Mouse (Mus musculus) left cerebral cortex, adult 11 months (tissue): Measurements from ENCODE around the gene Apol9b.

ENCODE experiments used
- DNase-seq: peaks from one replicate; pipeline ENCODE4 v3.0.0; 2022; ENCODE audit warnings: low spot score

Gene Apol9b

DNA sequence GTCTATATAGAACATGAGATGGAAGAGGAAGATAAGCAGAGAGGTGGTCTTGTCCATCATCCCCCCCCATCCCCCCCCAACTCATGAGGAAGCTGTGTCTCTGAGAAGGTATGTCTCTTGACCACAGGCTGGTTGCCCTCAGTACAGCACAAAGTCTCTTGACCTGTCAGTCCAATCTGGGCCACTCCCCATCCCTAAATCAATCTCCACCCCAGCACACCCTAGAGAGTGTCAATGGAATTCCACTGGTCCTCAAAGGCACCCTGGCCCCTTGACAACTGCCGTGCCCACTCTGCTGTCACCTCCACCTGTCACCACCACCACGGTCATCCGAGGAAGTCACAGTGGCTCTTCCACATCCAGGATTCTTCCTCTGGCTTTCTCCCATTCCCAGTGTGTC lies 19.6 kb downstream of the Apol9b start:
- DNase-seq: no peak

DNA sequence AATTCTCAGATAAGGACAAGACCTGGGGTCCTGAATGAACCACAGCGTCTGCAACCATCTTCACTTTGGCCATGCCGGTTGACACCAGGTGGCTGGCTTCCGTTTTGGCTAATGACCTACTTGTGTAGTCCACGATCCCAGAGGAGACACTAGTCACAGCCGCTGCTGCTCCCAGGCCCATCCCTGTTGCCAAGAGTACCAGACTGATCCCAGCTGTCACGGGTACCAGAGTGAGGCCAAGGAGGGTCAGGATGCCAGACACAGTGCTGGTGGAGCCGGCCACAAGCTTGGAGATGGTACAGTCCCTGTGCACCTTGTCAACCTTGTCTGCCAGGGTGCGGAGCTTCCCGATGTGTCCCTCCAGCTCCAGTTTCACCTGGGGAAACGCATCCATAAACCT lies 20.9 kb downstream of the Apol9b start:
- DNase-seq: no peak

DNA sequence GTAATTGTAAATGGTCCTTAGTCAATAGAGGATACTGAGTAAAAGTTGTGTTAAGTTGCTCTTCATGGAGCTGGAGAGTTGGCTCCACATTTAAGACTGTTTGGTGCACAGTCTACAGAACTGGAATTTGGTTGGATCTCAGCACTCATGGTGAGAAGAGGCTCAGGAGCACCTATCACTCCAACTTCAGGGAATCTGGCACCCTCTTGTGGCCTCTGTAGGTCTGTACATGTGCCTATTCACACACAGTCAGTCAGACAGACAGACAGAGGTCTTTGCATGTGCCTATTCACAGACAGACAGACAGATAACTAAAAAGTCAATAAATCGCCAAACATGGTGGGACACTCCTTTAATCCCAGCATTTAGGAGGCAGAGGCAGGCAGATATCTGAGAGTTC lies 21.6 kb downstream of the Apol9b start:
- DNase-seq: no peak

DNA sequence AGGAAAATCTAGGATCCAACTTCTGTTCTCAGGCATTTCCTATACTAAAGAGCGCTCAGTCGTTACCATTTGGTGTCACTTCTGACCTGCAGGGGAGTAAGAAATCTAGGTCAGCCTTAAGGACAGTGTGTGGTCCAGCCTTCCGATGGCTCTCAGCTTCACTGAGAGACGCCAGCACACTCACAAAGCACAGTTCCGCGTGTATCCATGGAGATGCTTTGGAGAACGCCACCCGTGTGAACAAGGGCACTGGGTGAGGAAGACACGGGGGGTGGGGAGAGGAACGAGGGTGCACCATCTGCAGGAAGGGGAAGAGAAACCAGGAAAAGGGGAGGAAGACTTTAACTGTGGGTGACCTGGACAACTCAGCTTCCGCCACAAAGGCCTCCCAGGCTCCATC lies 23.6 kb downstream of the Apol9b start:
- DNase-seq: no peak

DNA sequence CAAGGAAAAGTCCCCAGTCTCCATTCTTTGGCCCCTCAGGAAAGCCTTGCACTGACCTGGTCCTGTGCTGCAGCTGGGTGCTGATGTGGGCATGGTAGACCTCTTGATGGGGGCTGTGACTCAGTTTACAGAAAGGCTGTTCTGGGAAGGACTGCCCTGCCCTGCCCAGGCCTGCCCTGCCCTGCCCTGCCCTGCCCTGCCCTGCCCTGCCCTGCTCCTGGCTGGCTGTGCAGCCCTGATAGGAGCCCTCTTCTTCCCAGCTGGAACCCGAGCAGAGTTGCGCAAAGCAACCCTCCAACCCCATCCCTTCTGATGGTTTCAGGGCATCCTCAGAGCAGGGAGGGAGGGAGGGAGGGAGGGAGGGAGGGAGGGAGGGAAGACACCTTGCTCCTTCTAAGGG lies 26.3 kb downstream of the Apol9b start:
- no peak for DNase-seq

DNA sequence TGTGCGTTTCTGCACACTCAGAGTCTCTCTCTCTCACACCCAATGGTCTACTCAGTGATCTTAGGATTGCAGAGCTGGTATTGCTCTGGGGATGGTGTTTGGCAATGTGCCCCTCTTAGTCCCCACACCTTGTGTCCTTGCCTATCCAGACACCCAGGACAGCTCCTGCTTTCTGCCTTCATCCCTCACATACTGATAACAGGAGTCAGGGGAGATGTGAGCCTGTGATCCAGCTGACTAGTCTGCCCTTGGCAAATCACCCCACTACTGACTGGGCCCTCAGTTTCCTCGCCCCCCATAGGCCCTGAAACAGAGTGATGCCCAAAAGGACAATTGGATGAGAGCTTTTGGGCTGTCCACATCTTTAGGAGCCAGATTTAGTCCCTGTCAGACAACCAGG lies 27.2 kb downstream of the Apol9b start:
- DNase-seq: no peak

DNA sequence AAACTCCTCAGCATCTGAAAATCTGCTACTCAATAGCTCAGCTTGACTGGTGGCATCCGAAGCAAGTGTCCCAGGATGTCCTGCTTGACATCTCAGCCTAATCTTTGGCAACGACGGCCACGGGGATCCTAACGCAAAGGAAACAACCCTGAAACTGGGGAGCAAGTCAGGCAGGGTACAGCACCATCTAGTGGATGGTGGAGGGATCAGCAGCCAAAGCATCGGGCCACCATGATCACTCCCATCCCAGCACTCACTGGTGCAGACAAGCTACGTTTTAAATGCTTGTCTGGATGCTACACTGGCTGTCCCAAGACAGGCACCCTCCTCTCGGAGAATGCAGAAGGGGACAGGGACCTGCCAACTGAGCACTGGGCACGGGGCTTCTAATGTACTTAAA lies 28.0 kb downstream of the Apol9b start, which contains the start of gene Apol8:
TSS of gene Apol8 (minus strand) at position 156 of the 400 bp plus-strand sequence.
- peak; percentile 56 for DNase-seq

DNA sequence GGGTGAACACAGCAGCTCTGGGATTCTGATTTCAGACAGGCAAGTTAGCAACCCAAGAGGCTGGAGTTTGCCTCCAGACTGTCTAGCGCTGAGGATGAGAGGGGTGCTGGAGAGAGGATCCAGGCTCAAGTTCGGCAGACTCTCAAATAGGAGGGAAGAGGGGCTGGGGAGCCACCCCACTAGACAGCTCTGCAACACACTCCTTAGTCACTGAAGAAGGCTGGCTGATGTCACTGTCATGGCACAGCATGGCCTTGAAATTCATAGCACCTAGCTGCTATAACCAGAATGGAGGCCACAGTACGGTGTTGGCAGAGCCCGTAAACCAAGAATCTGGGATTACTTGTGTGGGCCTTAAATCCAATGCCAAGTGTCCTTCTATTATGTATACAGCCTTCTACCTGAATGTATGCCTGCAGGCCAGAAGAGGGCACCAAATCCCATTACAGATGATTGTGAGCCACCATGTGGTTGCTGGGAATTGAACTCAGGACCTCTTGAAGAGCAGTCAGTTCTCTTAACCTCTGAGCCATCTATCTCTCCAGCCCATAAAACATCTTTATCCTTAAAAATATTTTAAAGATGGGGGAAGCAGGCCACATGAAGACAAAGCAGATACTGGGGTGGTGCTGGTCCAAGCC lies 28.9 kb downstream of the Apol9b start:
- DNase-seq: no peak

DNA sequence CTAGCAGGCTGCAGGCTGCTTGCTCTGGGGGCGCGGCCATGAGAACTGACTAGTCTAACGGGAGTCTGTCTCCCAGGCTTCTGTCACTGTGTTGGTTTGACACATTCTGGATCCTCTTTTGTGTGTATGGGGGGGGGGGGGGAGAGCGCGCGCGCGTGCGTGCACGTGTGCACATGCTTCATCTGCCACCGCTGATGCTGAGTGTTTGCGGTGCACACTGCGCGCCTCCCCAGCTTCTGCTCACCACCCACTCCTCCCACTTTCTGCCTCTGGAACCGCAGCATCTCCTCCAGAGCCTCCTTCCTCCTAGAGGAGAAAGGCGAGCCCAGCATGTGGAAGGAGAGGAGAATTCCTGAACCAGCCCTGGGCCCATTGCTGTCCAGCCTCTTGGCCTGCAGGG lies 31.2 kb downstream of the Apol9b start:
- DNase-seq: no peak

DNA sequence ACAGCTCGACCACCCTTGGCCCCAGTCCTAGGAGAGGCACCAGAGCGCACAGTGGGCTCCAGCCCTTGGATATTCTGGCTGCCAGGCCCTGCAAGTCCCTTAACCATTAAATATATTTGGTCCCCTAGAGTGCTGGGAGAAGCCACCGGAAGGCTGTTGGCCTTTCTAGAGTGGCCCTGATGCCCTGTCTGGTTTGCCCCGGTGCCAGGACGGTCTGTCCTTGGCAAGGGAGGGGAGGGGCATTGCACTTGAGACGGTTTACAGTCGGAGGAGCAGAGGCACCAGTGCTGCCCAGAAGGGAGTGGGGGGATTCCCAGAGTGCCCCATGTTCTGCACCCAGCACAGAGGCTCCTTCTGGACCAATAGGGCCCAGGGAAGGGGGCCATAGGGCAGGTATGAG lies 32.2 kb downstream of the Apol9b start:
- no peak for DNase-seq

DNA sequence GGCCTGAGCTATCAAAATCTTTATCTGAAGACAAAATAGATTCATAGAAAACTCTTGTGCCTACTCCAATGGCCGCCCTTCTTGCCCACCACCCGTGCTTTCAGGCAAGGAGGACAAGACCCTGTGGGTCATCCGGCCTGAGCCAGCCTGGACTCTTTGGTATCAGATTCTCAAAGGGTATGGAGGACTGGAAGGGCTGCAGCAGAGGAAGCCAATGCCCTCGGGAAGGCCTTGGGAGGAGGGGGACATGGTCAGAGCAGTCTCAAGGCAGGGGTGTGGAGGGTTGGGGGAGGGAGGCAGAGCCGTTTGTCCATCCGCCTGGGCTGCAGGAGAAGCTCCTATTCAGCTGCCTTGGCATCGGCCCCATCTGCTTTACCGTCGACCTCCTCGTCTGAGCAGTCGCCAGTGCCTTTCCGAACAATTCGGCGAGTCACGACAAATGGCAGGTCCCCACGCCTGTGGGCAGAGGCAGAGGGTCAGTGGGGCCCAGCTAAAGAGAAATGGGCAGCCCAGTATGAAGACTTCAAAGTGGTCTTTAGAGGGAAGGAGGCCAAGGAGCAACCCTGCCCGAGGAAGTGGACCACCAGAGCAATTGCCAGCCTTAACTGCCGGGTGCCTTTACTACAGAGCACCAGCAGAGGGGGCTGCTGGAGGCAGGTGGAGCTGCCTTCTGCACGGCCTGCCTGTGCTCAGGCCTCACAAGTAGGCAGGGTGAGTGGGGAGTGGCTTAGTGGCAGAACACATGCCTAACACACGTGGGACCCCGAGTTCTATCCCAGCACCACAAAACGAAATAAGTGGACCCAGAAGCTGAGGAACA lies 32.9 kb downstream of the Apol9b start:
- DNase-seq: no peak

DNA sequence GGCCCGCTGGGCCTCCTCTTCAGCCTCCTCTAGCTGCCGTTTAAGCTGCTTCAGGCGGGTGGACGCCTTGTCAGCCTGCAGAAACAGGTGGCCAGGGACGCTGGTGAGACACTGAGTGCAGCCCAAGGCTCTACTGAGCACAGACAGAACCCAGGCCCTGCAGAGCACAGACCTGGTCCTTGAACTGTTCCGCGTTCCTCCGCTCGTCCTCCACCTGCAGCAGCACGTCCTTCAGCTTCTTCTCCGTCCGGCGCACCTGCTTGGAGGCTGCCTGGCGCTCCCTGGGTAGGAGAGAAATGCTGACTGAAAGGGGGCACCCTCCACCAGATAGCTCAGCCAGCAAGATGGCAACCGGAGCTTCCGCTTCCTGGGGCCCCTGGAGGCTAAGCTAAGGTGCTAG lies 34.2 kb downstream of the Apol9b start:
- no peak for DNase-seq

DNA sequence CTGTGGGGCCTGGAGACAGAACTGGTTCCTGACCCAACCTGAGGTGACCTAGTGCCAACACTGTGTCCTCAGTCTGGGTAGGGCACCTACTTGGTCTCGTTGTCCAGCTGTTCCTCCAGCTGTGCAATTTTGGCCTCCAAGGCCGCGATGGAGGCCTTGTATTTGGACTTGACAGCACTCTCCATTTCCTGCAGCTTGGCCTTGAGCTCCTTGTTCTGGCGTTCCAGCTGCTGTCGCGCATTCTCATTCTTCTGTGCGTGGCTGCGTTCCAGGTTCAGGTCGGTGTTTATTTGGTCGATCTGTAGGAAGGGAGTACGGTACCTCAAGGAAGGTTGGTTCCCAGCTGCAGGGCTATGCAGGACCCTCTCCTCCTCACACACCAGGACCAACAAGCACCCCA lies 34.9 kb downstream of the Apol9b start:
- DNase-seq: no peak

DNA sequence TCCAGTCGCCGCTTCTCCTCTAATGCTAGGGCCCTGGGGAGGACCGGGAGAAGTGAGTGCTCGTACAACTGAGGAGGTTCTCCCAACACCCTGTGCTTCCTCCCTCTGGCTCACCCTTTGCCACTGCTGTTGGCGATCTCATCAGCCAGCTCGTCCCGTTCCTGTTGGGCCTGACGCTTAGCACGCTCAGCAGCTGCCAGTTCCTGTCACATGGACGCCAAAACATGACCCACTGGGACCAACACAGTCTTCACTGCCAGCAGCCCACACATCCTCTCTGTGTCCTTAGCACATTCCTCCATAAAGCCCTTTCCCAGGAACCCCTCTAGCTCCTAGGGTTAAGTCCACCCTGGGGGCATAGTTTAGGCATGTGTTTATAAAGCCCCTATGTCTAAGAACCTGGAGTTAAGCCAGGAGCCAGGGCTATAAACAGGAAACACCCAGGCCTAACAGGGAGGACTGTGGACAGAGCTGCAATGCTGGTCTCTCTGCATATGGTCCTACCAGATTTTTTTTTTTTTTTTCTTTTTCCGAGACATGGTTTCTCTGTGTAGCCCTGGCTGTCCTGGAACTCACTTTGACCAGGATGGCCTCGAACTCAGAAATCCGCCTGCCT lies 35.7 kb downstream of the Apol9b start:
- DNase-seq: no peak

DNA sequence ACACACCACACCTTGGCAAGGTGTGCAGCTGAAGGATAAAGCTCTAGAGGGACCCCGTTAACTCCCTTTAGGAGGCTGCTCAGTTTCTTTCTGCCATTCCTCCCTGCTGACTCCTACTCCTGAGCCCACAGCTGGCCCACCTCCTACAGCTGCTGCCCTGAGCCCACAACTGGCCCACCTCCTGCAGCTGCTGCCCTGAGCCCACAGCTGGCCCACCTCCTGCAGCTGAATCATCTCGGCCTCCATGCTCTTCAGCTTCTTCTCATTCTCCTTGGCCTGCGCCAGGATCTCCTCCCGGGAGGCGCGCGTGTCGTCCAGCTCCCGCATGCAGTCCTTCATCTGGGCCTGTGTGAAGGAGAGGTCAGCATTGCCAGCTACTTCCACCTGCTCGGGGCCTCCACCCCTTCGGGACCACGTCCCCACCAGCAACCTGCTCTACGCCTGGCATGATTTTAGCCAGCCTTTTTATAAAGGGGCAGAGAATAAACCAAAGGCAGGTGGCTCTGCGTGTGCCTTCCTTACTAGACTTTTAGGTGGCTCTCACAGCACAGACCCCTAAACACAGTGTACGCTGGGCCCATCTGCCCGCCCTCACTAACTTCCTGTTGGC lies 36.8 kb downstream of the Apol9b start:
- no peak for DNase-seq

DNA sequence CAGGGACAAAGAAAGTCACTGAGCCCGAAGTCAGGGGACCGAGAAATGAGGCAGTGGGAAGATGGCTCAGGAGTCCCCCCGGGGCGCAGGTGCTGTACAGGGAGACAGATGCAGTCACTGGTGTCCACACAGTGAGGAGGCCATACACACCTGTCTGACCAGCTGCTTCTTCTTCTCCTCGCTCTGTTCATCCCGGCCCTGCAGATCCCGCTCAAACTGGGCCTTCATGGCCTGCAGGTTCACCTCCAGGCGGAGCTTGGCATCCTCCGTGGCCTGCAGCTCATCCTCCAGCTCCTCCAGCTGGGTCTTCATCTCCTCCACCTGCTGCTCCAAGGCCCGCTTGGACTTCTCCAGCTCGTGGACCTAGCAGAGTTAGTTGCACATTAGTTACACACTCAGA lies 38.1 kb downstream of the Apol9b start:
- DNase-seq: no peak

DNA sequence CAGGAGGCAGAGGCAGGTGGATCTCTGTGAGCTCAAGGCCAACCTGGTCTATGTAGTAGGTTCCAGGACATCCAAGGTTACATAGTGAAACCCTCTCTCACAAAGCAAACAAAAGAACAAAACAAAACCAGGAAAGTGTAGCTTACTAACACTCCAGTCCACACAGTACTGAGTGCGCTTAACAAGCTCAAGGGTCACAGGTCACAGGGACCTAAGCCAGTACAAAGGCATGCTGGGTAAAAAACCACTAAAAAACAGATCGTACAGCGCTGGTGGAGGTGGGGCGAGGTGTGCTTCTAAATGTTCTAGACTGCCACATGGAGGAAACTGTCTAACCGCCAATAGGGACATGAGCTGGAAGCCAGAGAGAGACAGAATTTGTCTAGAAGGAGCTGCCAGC lies 41.5 kb downstream of the Apol9b start:
- no peak for DNase-seq

DNA sequence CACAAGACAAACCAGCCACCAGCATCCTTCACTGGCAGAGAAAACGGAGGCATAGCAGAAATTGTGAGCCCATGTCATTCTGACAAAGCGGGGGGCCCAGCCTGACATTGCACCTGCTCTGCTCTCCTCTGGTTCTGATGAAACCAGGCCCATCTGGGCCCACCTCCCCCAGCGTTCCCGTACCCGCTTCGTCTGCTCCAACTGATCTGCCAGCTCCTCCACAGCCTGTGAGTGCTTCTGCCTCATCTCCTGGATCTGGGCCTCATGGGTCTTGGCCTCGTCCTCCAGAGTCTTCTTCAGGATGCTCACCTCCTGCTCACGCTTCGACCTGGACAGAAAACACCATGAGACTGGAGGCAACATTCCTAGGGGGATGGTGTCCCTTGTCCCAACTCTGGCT lies 42.1 kb downstream of the Apol9b start:
- DNase-seq: no peak

DNA sequence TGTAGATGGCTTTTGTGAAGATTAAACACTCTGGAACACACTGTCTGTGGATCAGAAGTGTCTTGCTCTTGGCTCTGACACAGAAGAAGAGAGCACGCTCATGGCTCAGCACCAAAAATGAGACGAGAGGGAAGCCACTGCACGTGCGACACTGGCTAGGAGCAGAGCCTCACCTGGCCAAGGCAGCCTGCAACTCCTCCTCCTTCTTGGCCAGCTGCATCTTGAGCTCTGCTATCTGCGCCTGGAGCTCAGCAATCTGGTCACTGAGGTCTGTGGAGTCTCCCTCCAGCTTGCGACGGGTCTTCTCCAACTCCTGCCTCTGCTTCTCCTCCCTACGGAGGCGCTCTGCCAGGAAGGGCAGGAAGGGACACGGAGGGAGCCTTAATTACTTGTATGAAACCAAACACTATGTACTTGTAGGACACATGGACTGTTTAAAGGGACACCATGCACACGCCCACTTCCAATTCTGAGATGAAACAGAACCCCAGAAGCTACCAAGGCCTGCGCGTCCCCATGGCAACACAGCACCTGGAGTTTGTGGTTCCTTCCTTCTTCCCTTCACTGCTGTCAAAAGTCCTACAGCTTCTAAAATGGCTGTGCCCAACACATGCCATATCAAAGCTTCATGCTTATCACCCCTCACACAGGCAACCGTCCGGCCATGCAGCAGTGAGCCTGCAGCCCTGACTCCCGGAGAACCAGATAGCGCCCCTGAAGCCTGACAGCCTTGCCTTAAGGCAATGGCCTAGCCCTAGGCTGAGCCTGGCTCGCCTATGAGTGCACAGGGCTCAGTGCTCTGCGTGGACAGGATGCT lies 44.5 kb downstream of the Apol9b start:
- DNase-seq: no peak

DNA sequence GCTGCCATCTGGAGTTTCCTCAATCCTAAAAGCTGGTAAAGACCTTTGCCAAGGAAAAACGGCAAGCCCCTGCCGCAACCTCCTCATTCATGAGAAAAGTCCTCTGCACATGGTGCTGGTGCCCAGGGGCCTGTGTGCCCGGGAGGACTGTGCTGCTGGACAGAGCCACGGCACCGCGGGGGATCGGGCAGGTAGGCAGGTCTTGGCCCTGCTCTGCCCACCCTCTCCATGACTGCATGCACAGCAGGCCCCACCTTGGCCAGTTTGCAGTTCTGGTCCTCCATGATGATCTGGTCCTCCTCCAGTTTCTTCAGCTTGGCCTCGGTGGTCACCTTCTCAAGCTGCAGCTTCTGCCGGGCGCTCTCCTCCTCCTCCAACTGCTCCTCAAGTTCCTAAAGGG lies 45.5 kb downstream of the Apol9b start:
- DNase-seq: no peak

DNA sequence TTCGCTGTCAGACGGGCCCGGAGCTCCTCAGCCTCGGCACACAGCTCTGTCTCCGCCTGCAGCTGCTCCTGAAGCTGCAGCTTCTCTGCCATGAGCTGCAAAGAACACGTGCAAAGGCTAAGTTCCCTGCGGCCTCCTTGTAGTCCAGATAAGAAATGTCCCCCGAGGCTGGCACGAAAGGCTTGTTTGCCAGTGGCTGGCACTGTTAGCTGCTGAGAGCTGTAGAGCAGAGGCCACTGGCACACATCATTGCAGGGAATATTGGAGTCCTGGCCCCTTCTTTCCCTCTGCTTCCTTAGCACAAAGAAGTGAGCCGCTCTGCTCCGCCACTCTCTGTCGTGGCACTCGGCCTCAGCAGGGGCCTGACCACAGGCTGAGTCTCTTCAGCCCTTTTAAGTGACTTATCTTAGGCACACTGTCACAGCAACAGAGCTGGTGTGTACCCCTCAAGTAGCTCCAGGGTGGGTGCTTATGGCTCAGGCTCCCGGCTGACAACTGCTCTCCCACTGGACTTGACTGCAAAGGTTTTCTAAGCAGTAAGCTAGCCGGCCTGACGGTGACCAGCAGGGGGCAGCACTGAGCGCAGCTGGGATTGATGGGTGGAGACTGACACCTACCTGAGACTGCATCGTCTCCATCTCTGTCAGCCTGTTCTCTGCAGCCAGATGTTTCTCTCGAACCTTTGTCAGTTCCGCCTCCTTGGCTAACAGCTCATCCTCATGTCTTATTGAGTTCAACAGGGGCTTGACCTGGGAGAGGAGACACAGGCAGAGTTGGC lies 46.5 kb downstream of the Apol9b start:
- peak; percentile 32 for DNase-seq
